Mouse (Mus musculus): ENCODE measurements around the gene Fignl2. TPM values are rescaled to one million over a fixed set of nuclear protein-coding genes. Genes with fewer than 3 reads are reported as not detected.

Gene Fignl2
- polyA plus RNA-seq, 1 experiment from 2014 or later = 0.12 TPM

DNA sequence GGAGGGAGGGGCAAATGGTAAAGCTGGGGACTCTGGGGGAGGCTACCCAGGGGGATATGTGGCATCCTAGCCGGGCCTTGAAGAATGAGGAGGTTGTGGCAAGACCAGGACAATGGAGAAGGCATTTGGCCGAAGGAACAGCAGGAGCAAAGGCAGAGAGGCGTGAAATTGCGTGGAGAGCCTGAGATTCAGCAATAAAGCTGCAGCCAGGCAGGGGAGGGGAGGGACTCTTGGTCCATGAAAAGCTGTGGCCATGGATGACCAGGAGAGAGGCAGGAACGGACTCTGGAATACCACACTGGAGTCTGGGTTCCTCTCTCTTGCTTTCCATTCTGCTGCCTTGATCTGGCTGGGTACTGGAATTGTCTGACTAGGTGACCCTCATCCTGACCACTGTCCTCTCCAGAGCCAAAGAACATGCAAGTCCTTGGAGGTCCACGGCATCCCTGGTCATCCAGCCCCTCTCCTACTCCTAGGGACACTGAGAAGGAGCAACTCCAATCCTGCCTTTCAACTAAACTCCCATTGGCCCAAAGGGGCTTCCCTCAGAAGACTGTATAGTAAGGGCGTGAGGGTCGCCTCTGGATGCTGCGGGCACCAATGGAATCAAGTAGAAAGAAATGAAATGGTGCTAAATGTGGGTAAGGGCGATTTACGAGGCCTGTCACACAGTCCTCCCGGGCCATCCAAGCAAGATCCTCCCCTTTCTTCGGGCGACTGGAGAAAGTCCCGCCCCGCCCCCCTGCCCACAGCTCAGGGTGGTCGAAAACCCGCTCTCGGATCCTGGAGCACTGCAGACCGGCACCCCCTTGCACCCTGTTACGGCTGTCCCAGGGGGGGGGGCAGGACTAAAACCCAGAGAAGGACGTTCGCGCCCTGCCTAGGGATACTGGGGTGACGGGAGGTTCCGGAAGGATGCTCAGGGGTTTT, 2.0 kb downstream of the Fignl2 start:
- no peaks in the 10 kb centered on the region; the same call in 1 of the 2 replicates for H3K9me3 ChIP-seq (replicated peaks; ENCODE audit: control insufficient read depth, low read length)
- 0 out of 2 replicates have a peak, but pooled peaks cover 3% of the 10 kb centered on the region for H3K4me1 ChIP-seq (ENCODE audit: control insufficient read depth, insufficient read depth, low read length)
- H3K27ac ChIP-seq (ENCODE audit: low read length) = no peak overlapping the region
- ATAC-seq (replicated peaks; ENCODE audit: extremely low read depth, insufficient read depth, low FRiP score) = no peak
- no peak overlapping the region for H3K9ac ChIP-seq (ENCODE audit: low read length)
- peaks cover 23% of the 10 kb centered on the region for H3K27me3 ChIP-seq (ENCODE audit: control insufficient read depth, insufficient read depth, low read length)
- no peaks in the 10 kb centered on the region for H3K36me3 ChIP-seq (ENCODE audit: control insufficient read depth, insufficient read depth)
- WGBS = 19% methylated on average over 26 of the region's 26 CpGs
- H3K4me3 ChIP-seq (ENCODE audit: low read length) = peak overlapping the region; percentile 75
- peak overlapping the region; percentile 89 for H3K4me2 ChIP-seq (ENCODE audit: low read depth, low read length)

DNA sequence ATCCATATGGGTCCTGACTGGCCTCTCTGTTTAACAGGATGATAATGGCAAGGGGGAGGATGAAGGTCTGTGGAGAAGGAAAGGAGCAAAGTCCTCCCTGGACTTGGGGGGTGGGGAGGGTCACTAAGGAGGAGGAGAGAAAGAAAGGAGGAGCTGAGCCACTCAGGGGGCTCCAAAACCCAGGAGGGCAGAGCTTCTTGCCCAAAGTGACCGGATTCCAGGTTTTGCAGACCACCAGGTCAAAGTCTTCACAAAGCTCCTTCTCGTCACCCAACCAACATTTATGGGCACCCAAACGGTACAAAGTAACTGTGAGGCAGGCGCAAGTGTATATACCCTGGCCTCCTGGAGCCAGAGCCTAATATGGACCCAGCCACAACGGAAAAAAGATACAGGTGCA, 2.7 kb downstream of the Fignl2 start:
- no peak overlapping the region for H3K9ac ChIP-seq (ENCODE audit: low read length)
- H3K4me3 ChIP-seq (ENCODE audit: low read length) = no peak overlapping the region
- 71% methylated on average over 5 of the region's 5 CpGs for WGBS
- H3K4me2 ChIP-seq (ENCODE audit: low read depth, low read length) = no peak overlapping the region
- H3K27ac ChIP-seq (ENCODE audit: low read length) = no peak overlapping the region
- 0 out of 2 replicates have a peak, but pooled peaks cover 4% of the 10 kb centered on the region for H3K4me1 ChIP-seq (ENCODE audit: control insufficient read depth, insufficient read depth, low read length)
- H3K36me3 ChIP-seq (ENCODE audit: control insufficient read depth, insufficient read depth) = no peaks in the 10 kb centered on the region
- peaks cover 18% of the 10 kb centered on the region for H3K27me3 ChIP-seq (ENCODE audit: control insufficient read depth, insufficient read depth, low read length)
- no peaks in the 10 kb centered on the region; the same call in 1 of the 2 replicates for H3K9me3 ChIP-seq (replicated peaks; ENCODE audit: control insufficient read depth, low read length)
- no peak for ATAC-seq (replicated peaks; ENCODE audit: extremely low read depth, insufficient read depth, low FRiP score)

DNA sequence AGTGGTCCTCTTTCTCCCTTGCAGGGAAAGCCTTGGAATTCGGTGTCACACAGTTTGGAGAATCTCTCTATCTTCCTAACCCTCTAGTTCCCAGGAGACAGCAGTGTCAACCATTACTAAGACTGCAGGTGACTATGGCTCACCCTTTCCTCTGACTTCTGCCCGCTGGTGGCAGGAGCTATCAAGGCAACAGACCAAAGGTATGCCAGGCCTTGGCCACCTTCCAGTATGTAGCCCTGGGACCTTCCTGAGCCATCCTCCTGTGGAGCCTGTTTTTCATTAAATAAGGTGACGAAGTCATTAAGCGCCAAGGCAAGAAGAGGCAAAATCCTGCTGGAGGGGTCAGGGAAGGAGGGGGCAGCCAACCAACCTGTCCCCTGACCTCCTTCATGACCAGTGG, 3.2 kb downstream of the Fignl2 start:
- Histone ChIP-seq H3K36me3 (ENCODE audit: control insufficient read depth, insufficient read depth) (no peaks in the 10 kb centered on the region), H3K4me2 (ENCODE audit: low read depth, low read length) (no peak overlapping the region), H3K27ac (ENCODE audit: low read length) (no peak overlapping the region), H3K4me3 (ENCODE audit: low read length) (no peak overlapping the region), H3K4me1 (ENCODE audit: control insufficient read depth, insufficient read depth, low read length) (0 out of 2 replicates have a peak, but pooled peaks cover 5% of the 10 kb centered on the region), H3K9ac (ENCODE audit: low read length) (no peak overlapping the region), H3K9me3 (replicated peaks; ENCODE audit: control insufficient read depth, low read length) (no peaks in the 10 kb centered on the region; the same call in 1 of the 2 replicates), H3K27me3 (ENCODE audit: control insufficient read depth, insufficient read depth, low read length) (peaks cover 15% of the 10 kb centered on the region)
- no peak for ATAC-seq (replicated peaks; ENCODE audit: extremely low read depth, insufficient read depth, low FRiP score)
- WGBS = 50% methylated on average over 4 of the region's 4 CpGs

DNA sequence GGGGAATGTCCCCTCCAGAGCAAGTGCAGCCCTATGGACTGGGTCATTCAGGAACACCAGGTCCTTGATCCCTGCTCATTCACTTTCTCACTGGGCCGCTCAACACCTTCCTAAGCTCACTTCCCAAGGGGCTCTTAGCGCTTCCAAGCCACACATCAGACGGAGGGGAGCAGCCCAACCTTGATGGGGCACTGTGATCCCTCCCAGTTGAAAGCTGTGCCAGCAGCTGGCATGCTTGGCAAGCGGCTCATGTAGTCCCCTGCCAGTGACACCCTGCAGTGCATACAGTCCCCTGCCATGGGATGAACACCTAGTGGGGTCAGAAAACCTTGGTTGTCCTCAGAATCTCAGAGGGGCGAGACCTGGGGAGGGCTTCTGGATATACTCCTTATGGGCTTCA, 4.3 kb downstream of the Fignl2 start:
- Histone ChIP-seq H3K9me3 (replicated peaks; ENCODE audit: control insufficient read depth, low read length) (no peaks in the 10 kb centered on the region; the same call in 1 of the 2 replicates), H3K4me2 (ENCODE audit: low read depth, low read length) (no peak overlapping the region), H3K27ac (ENCODE audit: low read length) (no peak overlapping the region), H3K4me3 (ENCODE audit: low read length) (no peak overlapping the region), H3K27me3 (ENCODE audit: control insufficient read depth, insufficient read depth, low read length) (peaks cover 12% of the 10 kb centered on the region), H3K36me3 (ENCODE audit: control insufficient read depth, insufficient read depth) (no peaks in the 10 kb centered on the region), H3K4me1 (ENCODE audit: control insufficient read depth, insufficient read depth, low read length) (0 out of 2 replicates have a peak, but pooled peaks cover 5% of the 10 kb centered on the region), H3K9ac (ENCODE audit: low read length) (no peak overlapping the region)
- WGBS = 81% methylated on average over 5 of the region's 5 CpGs
- no peak for ATAC-seq (replicated peaks; ENCODE audit: extremely low read depth, insufficient read depth, low FRiP score)

DNA sequence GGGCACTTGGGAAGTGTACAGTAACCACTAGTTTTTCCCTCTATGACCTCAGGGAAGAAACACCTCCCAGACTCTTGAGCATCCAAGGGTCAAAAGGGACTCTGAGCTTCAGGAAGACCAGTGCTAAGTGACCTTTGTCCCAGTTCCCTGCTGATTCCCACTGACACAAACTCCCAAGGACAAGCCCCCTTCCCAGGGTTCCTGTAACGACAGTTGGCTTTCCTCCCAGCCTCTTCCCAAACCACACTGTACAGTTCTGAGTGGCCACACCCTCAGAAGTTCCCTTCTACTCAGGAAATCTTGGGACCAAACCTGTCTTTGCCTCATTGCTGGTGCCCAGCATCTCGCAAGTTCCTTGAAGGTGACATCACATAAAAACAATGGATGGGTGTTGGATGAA, 5.6 kb downstream of the Fignl2 start:
- Histone ChIP-seq H3K4me3 (ENCODE audit: low read length) (no peak overlapping the region), H3K27ac (ENCODE audit: low read length) (no peak overlapping the region), H3K27me3 (ENCODE audit: control insufficient read depth, insufficient read depth, low read length) (peaks cover 10% of the 10 kb centered on the region), H3K9ac (ENCODE audit: low read length) (no peak overlapping the region), H3K36me3 (ENCODE audit: control insufficient read depth, insufficient read depth) (no peaks in the 10 kb centered on the region), H3K4me2 (ENCODE audit: low read depth, low read length) (no peak overlapping the region), H3K4me1 (ENCODE audit: control insufficient read depth, insufficient read depth, low read length) (0 out of 2 replicates have a peak, but pooled peaks cover 5% of the 10 kb centered on the region), H3K9me3 (replicated peaks; ENCODE audit: control insufficient read depth, low read length) (no peaks in the 10 kb centered on the region; the same call in 1 of the 2 replicates)
- ATAC-seq (replicated peaks; ENCODE audit: extremely low read depth, insufficient read depth, low FRiP score) = no peak
- 49% methylated on average over 2 of the region's 2 CpGs for WGBS

DNA sequence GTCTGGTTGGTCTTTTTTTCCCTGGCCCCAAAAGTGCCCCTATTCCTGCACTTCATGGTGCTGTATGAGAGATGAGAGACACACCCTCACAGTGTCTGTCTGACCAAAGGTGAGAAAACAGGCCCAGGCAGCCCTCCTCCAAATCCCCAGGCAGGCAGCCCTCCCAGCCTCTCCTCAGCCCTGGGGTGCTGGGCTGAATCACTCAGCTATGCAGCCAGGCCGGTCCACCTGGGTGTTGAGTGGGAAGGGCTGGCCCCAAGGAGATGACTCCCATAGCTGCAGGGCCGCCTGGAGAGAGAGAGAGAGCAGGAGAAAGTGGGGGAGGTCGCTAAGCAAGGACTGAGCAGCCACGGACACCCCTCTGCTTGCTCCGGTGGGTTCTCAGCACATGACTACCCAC, 7.6 kb downstream of the Fignl2 start:
- no peak overlapping the region for H3K27ac ChIP-seq (ENCODE audit: low read length)
- no peaks in the 10 kb centered on the region; the same call in 1 of the 2 replicates for H3K9me3 ChIP-seq (replicated peaks; ENCODE audit: control insufficient read depth, low read length)
- ATAC-seq (replicated peaks; ENCODE audit: extremely low read depth, insufficient read depth, low FRiP score) = no peak
- no peaks in the 10 kb centered on the region for H3K36me3 ChIP-seq (ENCODE audit: control insufficient read depth, insufficient read depth)
- H3K4me1 ChIP-seq (ENCODE audit: control insufficient read depth, insufficient read depth, low read length) = peaks cover 7% of the 10 kb centered on the region
- 42% methylated on average over 5 of the region's 5 CpGs for WGBS
- H3K9ac ChIP-seq (ENCODE audit: low read length) = no peak overlapping the region
- no peak overlapping the region for H3K4me3 ChIP-seq (ENCODE audit: low read length)
- H3K4me2 ChIP-seq (ENCODE audit: low read depth, low read length) = no peak overlapping the region
- no peaks in the 10 kb centered on the region; the same call in 1 of the 2 replicates for H3K27me3 ChIP-seq (ENCODE audit: control insufficient read depth, insufficient read depth, low read length)

DNA sequence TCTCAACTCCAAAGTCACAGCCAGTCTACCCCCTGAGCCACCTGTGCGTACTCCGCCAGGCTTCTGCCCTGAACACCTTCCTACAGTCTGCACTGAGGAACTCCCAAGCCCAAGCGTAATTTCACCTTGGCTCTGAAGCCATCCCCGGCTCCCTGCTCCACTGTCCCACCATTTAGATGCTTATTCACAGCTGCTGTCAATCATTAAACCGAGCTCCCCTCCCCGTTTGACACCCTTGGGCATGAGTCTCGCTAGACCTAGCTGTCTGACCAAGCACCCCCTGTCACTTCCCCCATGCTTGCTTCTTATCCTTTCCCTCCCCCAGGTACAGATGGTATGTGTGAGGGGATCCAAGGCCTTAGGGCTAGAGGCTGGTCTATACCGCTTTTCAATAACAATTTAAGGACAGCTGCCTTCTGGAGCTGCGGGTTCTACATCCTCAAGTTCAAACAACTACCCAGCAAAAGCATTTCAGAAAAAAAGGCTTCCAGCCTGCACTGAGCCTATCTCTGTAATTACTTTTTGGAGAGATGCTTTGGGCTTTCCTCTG, 8.7 kb downstream of the Fignl2 start:
- no peak for ATAC-seq (replicated peaks; ENCODE audit: extremely low read depth, insufficient read depth, low FRiP score)
- WGBS = 67% methylated on average over 9 of the region's 9 CpGs
- Histone ChIP-seq H3K27me3 (ENCODE audit: control insufficient read depth, insufficient read depth, low read length) (no peaks in the 10 kb centered on the region; the same call in 1 of the 2 replicates), H3K4me3 (ENCODE audit: low read length) (no peak overlapping the region), H3K4me2 (ENCODE audit: low read depth, low read length) (no peak overlapping the region), H3K9ac (ENCODE audit: low read length) (no peak overlapping the region), H3K4me1 (ENCODE audit: control insufficient read depth, insufficient read depth, low read length) (peaks cover 16% of the 10 kb centered on the region), H3K27ac (ENCODE audit: low read length) (no peak overlapping the region), H3K36me3 (ENCODE audit: control insufficient read depth, insufficient read depth) (no peaks in the 10 kb centered on the region), H3K9me3 (replicated peaks; ENCODE audit: control insufficient read depth, low read length) (no peaks in the 10 kb centered on the region; the same call in 1 of the 2 replicates)

DNA sequence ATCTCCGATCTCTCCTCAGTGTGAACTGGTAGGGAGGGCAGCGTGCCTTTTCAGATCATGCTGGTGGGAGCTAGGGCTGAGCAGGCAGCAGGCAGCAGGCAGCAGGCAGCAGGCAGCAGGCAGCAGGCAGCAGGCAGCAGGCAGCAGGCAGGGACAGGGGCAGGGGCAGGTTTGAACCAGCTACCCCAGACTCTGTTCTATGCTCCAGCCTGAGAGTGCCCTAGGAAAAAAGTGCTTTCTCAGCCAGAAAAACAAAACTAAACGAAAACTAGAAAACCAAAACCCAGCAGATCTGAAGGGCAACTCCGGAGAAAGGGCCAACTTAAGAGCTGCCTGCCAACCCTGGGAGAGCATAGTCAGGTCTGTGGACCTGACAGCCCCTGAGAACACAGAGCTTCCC, 9.7 kb downstream of the Fignl2 start:
- ATAC-seq (replicated peaks; ENCODE audit: extremely low read depth, insufficient read depth, low FRiP score) = no peak
- no peaks in the 10 kb centered on the region for H3K36me3 ChIP-seq (ENCODE audit: control insufficient read depth, insufficient read depth)
- WGBS = 72% methylated on average over 4 of the region's 4 CpGs
- no peak overlapping the region for H3K4me3 ChIP-seq (ENCODE audit: low read length)
- no peak overlapping the region for H3K4me2 ChIP-seq (ENCODE audit: low read depth, low read length)
- no peaks in the 10 kb centered on the region; the same call in 1 of the 2 replicates for H3K27me3 ChIP-seq (ENCODE audit: control insufficient read depth, insufficient read depth, low read length)
- H3K9ac ChIP-seq (ENCODE audit: low read length) = no peak overlapping the region
- peaks cover 16% of the 10 kb centered on the region for H3K4me1 ChIP-seq (ENCODE audit: control insufficient read depth, insufficient read depth, low read length)
- peak overlapping the region; percentile 24; the same call in 1 of the 2 replicates for H3K27ac ChIP-seq (ENCODE audit: low read length)
- no peaks in the 10 kb centered on the region; the same call in 1 of the 2 replicates for H3K9me3 ChIP-seq (replicated peaks; ENCODE audit: control insufficient read depth, low read length)

DNA sequence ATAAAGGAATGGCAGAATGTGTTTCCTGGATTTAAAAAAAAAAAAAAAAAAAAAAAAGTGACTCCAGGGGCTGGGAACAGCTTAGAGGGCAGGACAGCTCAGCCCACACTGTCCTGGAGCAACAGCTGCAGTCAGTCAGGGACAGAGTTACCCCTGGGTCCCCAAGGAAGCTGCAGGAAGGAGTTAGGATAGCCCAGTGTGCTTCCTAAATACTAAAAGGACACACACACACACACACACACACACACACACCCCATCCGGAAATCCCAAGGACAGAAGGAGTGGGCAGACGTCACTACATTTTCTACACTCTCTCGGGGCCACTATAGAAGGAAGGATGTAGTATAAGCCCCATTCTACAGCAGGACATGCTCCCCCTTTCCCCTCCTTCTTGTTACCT, 10.3 kb downstream of the Fignl2 start:
- peak; percentile 38 for ATAC-seq (replicated peaks; ENCODE audit: extremely low read depth, insufficient read depth, low FRiP score)
- Histone ChIP-seq H3K4me1 (ENCODE audit: control insufficient read depth, insufficient read depth, low read length) (peaks cover 16% of the 10 kb centered on the region), H3K4me2 (ENCODE audit: low read depth, low read length) (no peak overlapping the region), H3K27me3 (ENCODE audit: control insufficient read depth, insufficient read depth, low read length) (no peaks in the 10 kb centered on the region; the same call in 1 of the 2 replicates), H3K36me3 (ENCODE audit: control insufficient read depth, insufficient read depth) (no peaks in the 10 kb centered on the region), H3K4me3 (ENCODE audit: low read length) (no peak overlapping the region), H3K9ac (ENCODE audit: low read length) (no peak overlapping the region), H3K9me3 (replicated peaks; ENCODE audit: control insufficient read depth, low read length) (no peaks in the 10 kb centered on the region; the same call in 1 of the 2 replicates), H3K27ac (ENCODE audit: low read length) (peak overlapping the region; percentile 40)
- 49% methylated on average over 3 of the region's 3 CpGs for WGBS

All from heart, embryonic 16.5 days (tissue).